Mouse (Mus musculus): Measurements from ENCODE around the gene Lce1d. TPM values are rescaled to one million over a fixed set of nuclear protein-coding genes. Genes with fewer than 3 reads are reported as not detected.
"Not testable (repeated sequence)": the region's sequence is repeated elsewhere in the genome, so short reads cannot be mapped to it uniquely, and the experiment has no call there.

Gene Lce1d
- polyA plus RNA-seq (2015; fragmentation: Nextera tagmentation; extraction: Ambion mirVana): not detected in 2 replicates

DNA sequence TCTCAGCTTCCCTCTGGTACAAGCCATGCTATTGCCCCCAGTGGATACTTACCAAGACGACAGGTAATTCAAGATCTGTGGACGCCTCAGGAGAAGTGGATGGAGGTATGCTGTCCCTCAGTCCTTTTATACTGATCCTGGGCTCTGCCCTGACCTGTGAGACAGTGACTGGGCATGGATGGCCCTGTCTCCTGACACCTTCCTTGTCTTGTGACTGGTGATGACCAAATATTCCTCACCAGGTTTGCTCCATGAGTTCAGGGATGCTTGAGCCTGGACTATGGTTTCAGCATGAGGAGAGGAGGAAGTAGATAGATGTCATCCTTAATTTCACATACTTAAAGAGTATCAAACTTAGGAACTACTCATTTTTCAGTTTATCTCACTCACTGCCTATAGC, at the start of gene Lce1d:
Gene Lce1d, minus strand, starts transcription at position 101 of the 400 bp plus-strand sequence.
- no peak within 1 kb of the TSS for H3K9ac ChIP-seq
- no peak for ATAC-seq (ENCODE audit: insufficient number of reproducible peaks, insufficient read depth, low FRiP score, low TSS enrichment, low read depth)
- 59% methylated on average over 2 of the region's 2 CpGs for WGBS

DNA sequence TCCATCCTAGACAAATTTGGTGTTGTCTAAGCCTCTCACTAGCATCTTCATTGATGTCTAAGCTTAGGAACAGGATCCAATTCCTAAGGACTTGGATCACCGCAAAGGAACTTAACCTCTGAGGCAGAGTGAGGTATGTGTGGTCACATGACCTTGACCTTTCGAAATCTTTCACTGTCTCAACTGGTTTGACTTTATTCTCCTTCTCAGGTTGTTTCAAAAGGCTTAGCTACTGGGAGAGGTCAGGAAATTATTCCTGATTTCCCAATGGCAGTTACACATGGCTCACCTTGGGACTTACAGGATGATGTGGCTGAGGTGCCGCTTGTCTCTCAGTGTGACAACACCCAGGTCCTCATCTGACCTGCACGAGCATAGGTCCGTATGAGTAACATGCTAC, 35.6 kb upstream of the Lce1d start:
- H3K4me2 ChIP-seq: no peak overlapping the region
- no peak overlapping the region for H3K4me3 ChIP-seq
- WGBS: 85% methylated on average over 5 of the region's 5 CpGs
- no peaks in the 10 kb centered on the region for H3K27me3 ChIP-seq
- H3K27ac ChIP-seq: no peak overlapping the region
- no peaks in the 10 kb centered on the region for H3K36me3 ChIP-seq
- no peak for ATAC-seq (ENCODE audit: insufficient number of reproducible peaks, insufficient read depth, low FRiP score, low TSS enrichment, low read depth)
- H3K9me3 ChIP-seq: no peaks in the 10 kb centered on the region
- no peaks in the 10 kb centered on the region for H3K4me1 ChIP-seq
- no peak overlapping the region for H3K9ac ChIP-seq

More for the DNA sequence above, at the start of gene Lce1d:
- Histone ChIP-seq H3K4me2 (no peak within 1 kb of the TSS), H3K4me1 (no peaks in the 10 kb centered on the region), H3K4me3 (no peak within 1 kb of the TSS), H3K27me3 (no peaks in the 10 kb centered on the region), H3K36me3 (no peaks in the 10 kb centered on the region), H3K27ac (no peak within 1 kb of the TSS), H3K9me3 (no peaks in the 10 kb centered on the region)

DNA sequence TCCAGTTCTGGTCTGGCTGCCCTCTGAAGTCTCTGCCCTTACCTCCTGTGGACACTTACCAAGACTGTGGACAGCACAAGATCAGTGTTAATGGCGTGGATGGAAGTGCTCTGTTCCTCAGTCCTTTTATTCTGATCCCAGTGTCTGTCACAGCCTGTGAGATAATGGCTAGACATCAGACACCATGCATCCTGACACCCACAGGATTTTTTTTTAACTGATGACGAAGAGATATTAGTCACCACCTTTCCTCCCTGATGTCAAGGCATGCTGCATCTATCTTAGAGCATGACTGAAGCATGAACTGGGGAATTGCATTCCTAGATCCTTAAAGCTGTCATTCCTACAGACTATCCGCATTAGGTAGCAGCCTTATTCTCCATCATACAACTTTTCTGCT, 33.2 kb upstream of the Lce1d start, which contains the start of gene Lce1f:
Gene Lce1f, minus strand, starts transcription at position 101 of the 400 bp plus-strand sequence.
- Histone ChIP-seq H3K36me3 (no peaks in the 10 kb centered on the region), H3K27me3 (no peaks in the 10 kb centered on the region), H3K4me3 (no peak within 1 kb of the TSS), H3K4me2 (no peak within 1 kb of the TSS), H3K9ac (no peak within 1 kb of the TSS), H3K4me1 (no peaks in the 10 kb centered on the region), H3K27ac (no peak within 1 kb of the TSS), H3K9me3 (no peaks in the 10 kb centered on the region)
- ATAC-seq (ENCODE audit: insufficient number of reproducible peaks, insufficient read depth, low FRiP score, low TSS enrichment, low read depth): no peak
- 72% methylated on average over 3 of the region's 3 CpGs for WGBS

DNA sequence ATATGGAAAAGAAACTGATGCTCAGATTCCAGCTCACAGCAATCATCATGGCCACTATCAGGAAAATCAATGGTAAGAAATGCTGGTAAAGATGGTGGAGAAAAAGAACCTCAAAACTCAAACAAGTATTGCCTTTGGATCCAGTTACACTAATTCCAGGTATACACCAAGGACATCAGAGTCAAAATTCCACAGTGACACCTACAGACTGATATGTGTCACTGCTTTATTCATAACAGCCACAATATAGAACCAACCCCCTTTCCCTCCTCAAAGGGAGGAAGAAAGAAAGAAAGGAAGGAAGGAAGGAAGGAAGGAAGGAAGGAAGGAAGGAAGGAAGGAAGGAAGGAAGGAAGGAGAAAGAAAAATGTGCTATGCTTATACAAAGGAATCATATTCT, 28.1 kb upstream of the Lce1d start:
- H3K9me3 ChIP-seq: no peaks in the 10 kb centered on the region
- H3K36me3 ChIP-seq: no peaks in the 10 kb centered on the region
- no peaks in the 10 kb centered on the region for H3K27me3 ChIP-seq
- H3K27ac ChIP-seq: no peak overlapping the region
- no peak overlapping the region for H3K4me3 ChIP-seq
- no peaks in the 10 kb centered on the region for H3K4me1 ChIP-seq
- no peak for ATAC-seq (ENCODE audit: insufficient number of reproducible peaks, insufficient read depth, low FRiP score, low TSS enrichment, low read depth)
- no peak overlapping the region for H3K9ac ChIP-seq
- no peak overlapping the region for H3K4me2 ChIP-seq

DNA sequence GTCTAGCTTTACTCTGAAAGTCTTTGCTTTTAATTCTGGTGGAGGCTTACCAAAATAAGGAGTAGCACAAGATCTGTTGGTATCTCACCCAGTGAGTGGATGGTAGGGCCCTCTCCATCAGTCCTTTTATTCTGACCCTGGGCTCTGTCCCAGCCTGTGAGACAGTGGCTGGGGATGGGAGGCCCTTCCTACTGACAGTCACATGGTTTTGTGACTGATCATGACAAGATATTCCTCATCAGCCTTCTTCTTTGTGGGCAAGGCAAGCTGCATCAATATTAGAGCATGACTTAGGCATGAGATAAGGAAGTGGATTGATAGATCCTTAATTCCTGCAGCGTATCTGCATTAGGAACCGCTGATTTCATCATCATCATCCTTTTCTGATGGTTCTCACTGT, 22.0 kb upstream of the Lce1d start, which contains the start of gene Lce1e:
Gene Lce1e, minus strand, starts transcription at position 101 of the 400 bp plus-strand sequence.
- Histone ChIP-seq H3K9ac (no peak within 1 kb of the TSS), H3K4me2 (no peak within 1 kb of the TSS), H3K27me3 (no peaks in the 10 kb centered on the region), H3K27ac (no peak within 1 kb of the TSS), H3K4me3 (no peak within 1 kb of the TSS), H3K36me3 (no peaks in the 10 kb centered on the region), H3K9me3 (no peaks in the 10 kb centered on the region), H3K4me1 (no peaks in the 10 kb centered on the region)
- ATAC-seq (ENCODE audit: insufficient number of reproducible peaks, insufficient read depth, low FRiP score, low TSS enrichment, low read depth): no peak
- WGBS: 83% methylated on average over 2 of the region's 2 CpGs

DNA sequence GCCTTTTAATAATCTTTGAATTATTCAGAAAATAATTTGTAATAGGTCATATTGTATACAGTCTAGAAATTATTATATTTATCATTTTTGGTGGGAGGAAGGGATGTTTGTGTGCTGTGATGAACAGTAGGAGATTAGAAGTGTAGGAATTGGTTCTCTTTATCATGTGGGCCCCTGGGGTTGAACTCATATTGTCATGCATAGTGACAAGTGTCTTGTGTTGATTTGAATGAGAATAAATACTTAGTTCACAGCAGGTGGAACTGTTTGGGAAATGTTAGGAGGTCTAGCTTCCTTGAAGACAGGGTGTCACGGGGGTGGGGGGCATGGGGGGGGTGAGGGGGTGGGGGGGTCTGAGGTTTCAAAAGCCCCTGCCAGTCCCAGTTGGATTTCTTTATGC, 7.6 kb upstream of the Lce1d start:
- Histone ChIP-seq H3K4me1 (no peaks in the 10 kb centered on the region), H3K4me2 (no peak overlapping the region), H3K9me3 (no peaks in the 10 kb centered on the region), H3K4me3 (no peak overlapping the region), H3K36me3 (no peaks in the 10 kb centered on the region), H3K9ac (no peak overlapping the region), H3K27ac (no peak overlapping the region), H3K27me3 (no peaks in the 10 kb centered on the region)
- no peak for ATAC-seq (ENCODE audit: insufficient number of reproducible peaks, insufficient read depth, low FRiP score, low TSS enrichment, low read depth)
- 11% methylated on average over 1 of the region's 1 CpGs for WGBS

DNA sequence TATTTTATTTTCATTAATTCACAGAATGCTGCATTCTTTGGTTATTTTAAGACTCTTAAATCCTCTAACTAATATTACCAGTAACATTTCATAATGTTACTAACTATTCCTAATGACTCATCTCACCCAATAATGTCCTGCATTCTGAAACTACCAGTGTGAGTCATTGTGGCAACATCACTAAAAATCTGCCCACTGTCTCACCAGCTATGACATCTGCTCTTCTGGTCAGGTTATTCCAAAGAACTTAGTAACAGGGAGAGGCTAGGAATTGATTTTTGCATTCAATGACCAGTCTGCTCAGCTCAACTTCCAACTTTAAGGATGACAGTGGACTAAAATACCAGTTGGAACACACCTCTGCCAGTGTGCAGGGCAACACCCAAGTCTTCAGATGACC, 4.7 kb upstream of the Lce1d start:
- no peak overlapping the region for H3K27ac ChIP-seq
- no peak overlapping the region for H3K9ac ChIP-seq
- H3K4me1 ChIP-seq: no peaks in the 10 kb centered on the region
- H3K27me3 ChIP-seq: no peaks in the 10 kb centered on the region
- H3K4me2 ChIP-seq: no peak overlapping the region
- ATAC-seq (ENCODE audit: insufficient number of reproducible peaks, insufficient read depth, low FRiP score, low TSS enrichment, low read depth): no peak
- no peak overlapping the region for H3K4me3 ChIP-seq
- no peaks in the 10 kb centered on the region for H3K9me3 ChIP-seq
- no peaks in the 10 kb centered on the region for H3K36me3 ChIP-seq

DNA sequence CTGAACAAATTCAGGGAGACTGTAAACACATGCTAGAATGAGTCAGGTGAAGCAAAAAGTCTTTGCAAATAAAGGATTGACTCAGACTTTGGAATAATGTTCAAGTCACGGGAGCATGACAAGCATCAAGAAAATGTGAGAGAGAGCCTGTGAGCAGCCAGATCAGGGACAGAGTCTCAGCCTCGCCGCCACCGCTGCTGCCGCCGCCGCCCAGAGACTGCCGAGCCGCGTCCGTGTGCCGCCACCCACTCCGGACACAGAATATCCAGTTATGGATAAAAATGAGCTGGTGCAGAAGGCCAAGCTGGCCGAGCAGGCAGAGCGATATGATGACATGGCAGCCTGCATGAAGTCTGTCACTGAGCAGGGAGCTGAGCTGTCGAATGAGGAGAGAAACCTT, 2.1 kb upstream of the Lce1d start:
- not testable (repeated sequence) for H3K36me3 ChIP-seq; H3K4me3 ChIP-seq; H3K4me2 ChIP-seq; H3K9ac ChIP-seq; H3K9me3 ChIP-seq; H3K4me1 ChIP-seq; ATAC-seq (ENCODE audit: insufficient number of reproducible peaks, insufficient read depth, low FRiP score, low TSS enrichment, low read depth); H3K27ac ChIP-seq; H3K27me3 ChIP-seq
- WGBS: 82% methylated on average over 16 of the region's 16 CpGs

DNA sequence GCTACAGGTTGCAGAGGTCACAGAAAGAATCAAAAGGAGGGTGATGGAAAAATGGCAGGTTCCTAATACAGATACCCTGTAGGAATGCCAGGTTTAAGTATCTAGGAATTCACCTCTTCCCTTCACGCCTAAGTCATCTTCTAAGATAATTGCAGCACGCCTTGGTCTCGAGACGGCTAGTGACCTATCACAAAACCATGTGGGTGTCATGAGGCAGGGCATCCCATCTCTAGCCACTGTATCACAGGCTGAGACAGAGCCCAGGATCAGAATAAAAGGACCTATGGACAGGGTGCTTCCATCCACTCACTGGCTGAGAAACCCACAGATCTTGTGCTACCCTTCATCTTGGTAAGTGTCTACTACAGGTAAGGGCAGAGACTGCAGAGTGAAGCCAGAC, 8.1 kb downstream of the Lce1d start, which contains the start of gene Lce1c:
Gene Lce1c, plus strand, starts transcription at position 301 of the 400 bp plus-strand sequence.
- no peak within 1 kb of the TSS for H3K9ac ChIP-seq
- H3K4me2 ChIP-seq: no peak within 1 kb of the TSS
- H3K36me3 ChIP-seq: no peaks in the 10 kb centered on the region
- no peaks in the 10 kb centered on the region for H3K4me1 ChIP-seq
- no peak for ATAC-seq (ENCODE audit: insufficient number of reproducible peaks, insufficient read depth, low FRiP score, low TSS enrichment, low read depth)
- no peaks in the 10 kb centered on the region for H3K9me3 ChIP-seq
- WGBS: 92% methylated on average over 4 of the region's 4 CpGs
- no peak within 1 kb of the TSS for H3K27ac ChIP-seq
- no peak within 1 kb of the TSS for H3K4me3 ChIP-seq
- H3K27me3 ChIP-seq: no peaks in the 10 kb centered on the region

DNA sequence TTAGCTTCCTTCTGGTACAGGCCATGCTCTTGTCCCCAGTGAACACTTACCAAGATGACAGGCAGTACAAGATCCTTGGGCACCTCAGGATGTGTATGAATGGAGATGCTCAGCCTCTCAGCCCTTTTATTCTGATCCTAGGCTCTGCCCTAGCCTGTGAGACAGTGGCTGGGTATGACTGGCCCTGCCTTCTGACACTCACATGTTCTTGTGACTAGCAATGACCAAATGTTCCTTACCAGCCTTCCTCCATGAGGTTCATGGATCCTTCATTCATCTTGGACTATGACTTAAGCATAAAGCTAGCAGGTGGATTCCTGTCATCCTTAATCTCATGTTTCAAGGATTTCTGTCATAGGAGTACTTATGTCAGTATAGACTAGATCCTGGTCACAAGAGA, 16.8 kb downstream of the Lce1d start, which contains the start of gene Lce1a2:
Gene Lce1a2, minus strand, starts transcription at position 101 of the 400 bp plus-strand sequence.
- Histone ChIP-seq H3K4me2 (no peak within 1 kb of the TSS), H3K4me1 (no peaks in the 10 kb centered on the region), H3K27ac (no peak within 1 kb of the TSS), H3K9ac (no peak within 1 kb of the TSS), H3K36me3 (no peaks in the 10 kb centered on the region), H3K4me3 (no peak within 1 kb of the TSS), H3K27me3 (no peaks in the 10 kb centered on the region), H3K9me3 (no peaks in the 10 kb centered on the region)
- ATAC-seq (ENCODE audit: insufficient number of reproducible peaks, insufficient read depth, low FRiP score, low TSS enrichment, low read depth): no peak

DNA sequence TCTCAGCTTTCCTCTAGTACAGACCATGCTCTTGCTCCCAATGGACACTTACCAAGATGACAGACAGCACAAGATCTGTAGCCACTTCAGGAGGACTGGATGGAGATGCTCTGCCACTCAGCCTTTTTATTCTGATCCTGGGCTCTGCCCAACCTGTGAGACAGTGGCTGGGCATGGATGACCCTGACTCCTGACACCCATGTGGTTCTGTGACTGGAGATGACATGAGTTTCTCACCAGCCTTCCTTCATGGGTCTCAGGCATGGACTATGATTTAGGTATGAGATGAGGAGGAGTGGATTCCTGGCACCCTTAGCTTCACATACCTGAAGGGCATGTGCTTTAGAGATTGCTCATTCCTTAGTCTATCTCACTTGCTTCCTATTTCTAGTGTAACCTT, 30.2 kb downstream of the Lce1d start, which contains the start of gene Lce1b:
Gene Lce1b, minus strand, starts transcription at position 101 of the 400 bp plus-strand sequence.
- Histone ChIP-seq H3K9me3 (no peaks in the 10 kb centered on the region), H3K27me3 (no peaks in the 10 kb centered on the region), H3K9ac (no peak within 1 kb of the TSS), H3K27ac (no peak within 1 kb of the TSS), H3K4me1 (no peaks in the 10 kb centered on the region), H3K4me3 (no peak within 1 kb of the TSS), H3K4me2 (no peak within 1 kb of the TSS), H3K36me3 (no peaks in the 10 kb centered on the region)
- no peak for ATAC-seq (ENCODE audit: insufficient number of reproducible peaks, insufficient read depth, low FRiP score, low TSS enrichment, low read depth)

DNA sequence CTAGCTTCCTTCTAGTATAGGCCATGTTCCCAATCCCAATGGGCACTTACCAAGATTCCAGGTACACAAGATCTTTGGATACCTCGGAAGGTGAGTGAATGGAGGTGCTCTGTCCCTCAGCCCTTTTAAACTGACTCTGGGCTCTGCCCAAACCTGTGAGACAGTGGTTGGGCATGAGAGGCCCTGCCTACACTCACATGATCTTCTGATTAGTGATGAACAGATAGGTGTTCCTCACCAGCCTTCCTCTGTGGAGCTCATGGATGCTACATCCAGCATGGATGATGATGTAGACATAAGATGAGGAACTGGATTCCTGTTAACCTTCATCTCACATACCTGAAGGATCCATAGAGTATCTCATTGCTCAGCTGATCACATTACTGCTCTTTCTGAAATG, 38.8 kb downstream of the Lce1d start, which contains the start of gene Lce1a1:
Gene Lce1a1, minus strand, starts transcription at position 101 of the 400 bp plus-strand sequence.
- Histone ChIP-seq H3K36me3 (no peaks in the 10 kb centered on the region), H3K27me3 (no peaks in the 10 kb centered on the region), H3K9me3 (no peaks in the 10 kb centered on the region), H3K4me2 (no peak within 1 kb of the TSS), H3K9ac (no peak within 1 kb of the TSS), H3K27ac (no peak within 1 kb of the TSS), H3K4me1 (no peaks in the 10 kb centered on the region), H3K4me3 (no peak within 1 kb of the TSS)
- 80% methylated on average over 1 of the region's 1 CpGs for WGBS
- ATAC-seq (ENCODE audit: insufficient number of reproducible peaks, insufficient read depth, low FRiP score, low TSS enrichment, low read depth): no peak

DNA sequence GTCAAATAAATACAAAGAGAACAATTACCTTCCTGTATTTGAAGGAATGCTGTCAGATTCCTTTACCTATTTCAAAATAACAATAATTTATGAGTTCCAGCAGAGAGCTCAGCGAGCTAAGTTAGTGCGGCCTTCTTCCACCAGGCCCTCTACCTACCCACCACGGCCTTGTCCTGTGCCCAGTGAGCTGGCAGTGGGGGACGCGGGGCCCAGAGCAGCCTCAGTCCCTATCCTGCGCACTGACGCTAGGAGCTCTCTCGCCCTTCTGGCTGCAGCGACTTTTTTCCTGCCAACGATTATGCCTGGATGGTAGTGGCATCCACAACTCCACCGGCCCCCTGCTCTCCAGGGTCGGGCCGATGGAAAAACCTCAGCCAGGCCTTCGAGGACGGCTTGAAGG, 47.2 kb downstream of the Lce1d start:
- Histone ChIP-seq H3K27ac (no peak overlapping the region), H3K4me1 (no peaks in the 10 kb centered on the region), H3K9me3 (no peaks in the 10 kb centered on the region), H3K36me3 (no peaks in the 10 kb centered on the region), H3K4me2 (no peak overlapping the region), H3K27me3 (no peaks in the 10 kb centered on the region), H3K4me3 (no peak overlapping the region), H3K9ac (no peak overlapping the region)
- 93% methylated on average over 15 of the region's 15 CpGs for WGBS
- no peak for ATAC-seq (ENCODE audit: insufficient number of reproducible peaks, insufficient read depth, low FRiP score, low TSS enrichment, low read depth)
